In genomic region chr15:77296635-77297034, GRCm38 (mm10) we compare ENCODE assay signal across 21 mouse cellular contexts. TPM values are rescaled to one million over a fixed set of nuclear protein-coding genes. Genes with fewer than 3 reads are reported as not detected.
A peak's percentile ranks its signal among the peaks of the same experiment; 100 is the strongest.
DNase-seq lines count a peak whose midpoint lies in the region; ATAC-seq and TF ChIP-seq lines count a peak whose summit lies in the region.
"Had no signal": no experiment of that assay in that cellular context is flagged by ENCODE, and none has a peak within 500 bp of the region (broad histone marks: within the 10 kb centered on the region; RNA-seq: fewer than 3 reads in every experiment).

No protein-coding gene starts in this region.

- H3K27ac ChIP-seq in forebrain, embryonic 14.5 days (ENCODE audit: low read depth, low read length) = no peak overlapping the region
- no peak overlapping the region for H3K27ac ChIP-seq in forebrain, postnatal 0 days (ENCODE audit: low read depth, low read length)
- H3K27ac ChIP-seq in lung, postnatal 0 days (ENCODE audit: low read length) = no peak overlapping the region
- H3K27ac ChIP-seq in limb, embryonic 11.5 days (replicated peaks; ENCODE audit: low read depth, low read length) = peak overlapping the region; percentile 3; the same call in 1 of the 2 replicates
- H3K27ac ChIP-seq: liver, embryonic 14.5 days; macrophage; midbrain, embryonic 10.5 days had no signal

- TF ChIP-seq EP300 in lung, postnatal 0 days (IDR thresholded peaks at IDR 0.05) = no peak

- no peak overlapping the region for H3K9ac ChIP-seq in forebrain, embryonic 14.5 days (ENCODE audit: low read length)
- H3K9ac ChIP-seq in forebrain, postnatal 0 days = no peak overlapping the region
- H3K9ac ChIP-seq in lung, postnatal 0 days (replicated peaks; ENCODE audit: low read depth) = no peak overlapping the region
- no peak overlapping the region for H3K9ac ChIP-seq in limb, embryonic 11.5 days (ENCODE audit: low read length)
- H3K9ac ChIP-seq: liver, embryonic 14.5 days had no signal

- H3K27me3 ChIP-seq in forebrain, embryonic 14.5 days (replicated peaks; ENCODE audit: control insufficient read depth, insufficient read depth, low read length) = no peaks in the 10 kb centered on the region
- no peaks in the 10 kb centered on the region for H3K27me3 ChIP-seq in forebrain, postnatal 0 days (ENCODE audit: insufficient read depth, low read length)
- no peaks in the 10 kb centered on the region for H3K27me3 ChIP-seq in lung, postnatal 0 days (replicated peaks; ENCODE audit: insufficient read depth, low read length)
- H3K27me3 ChIP-seq in limb, embryonic 11.5 days (ENCODE audit: control insufficient read depth, insufficient read depth, low read length) = no peaks in the 10 kb centered on the region

- H3K4me2 ChIP-seq in forebrain, embryonic 14.5 days (ENCODE audit: low read length) = no peak overlapping the region
- H3K4me2 ChIP-seq in forebrain, postnatal 0 days (ENCODE audit: low read depth) = no peak overlapping the region
- H3K4me2 ChIP-seq in lung, postnatal 0 days (replicated peaks; ENCODE audit: low read depth, low read length) = no peak overlapping the region
- H3K4me2 ChIP-seq in limb, embryonic 11.5 days (ENCODE audit: low read depth, severe bottlenecking) = no peak overlapping the region

- H3K9me3 ChIP-seq in forebrain, embryonic 14.5 days (replicated peaks; ENCODE audit: control insufficient read depth, low read length) = no peaks in the 10 kb centered on the region
- no peaks in the 10 kb centered on the region for H3K9me3 ChIP-seq in forebrain, postnatal 0 days (ENCODE audit: low read length)
- no peaks in the 10 kb centered on the region for H3K9me3 ChIP-seq in lung, postnatal 0 days (ENCODE audit: low read length)
- H3K9me3 ChIP-seq in limb, embryonic 11.5 days (ENCODE audit: control insufficient read depth, low read length) = no peaks in the 10 kb centered on the region
- H3K9me3 ChIP-seq: G1E; midbrain, embryonic 10.5 days had no signal

- no peak overlapping the region for H3K4me3 ChIP-seq in forebrain, embryonic 14.5 days (ENCODE audit: low read depth, low read length)
- H3K4me3 ChIP-seq in forebrain, postnatal 0 days (ENCODE audit: low read depth, low read length) = no peak overlapping the region
- H3K4me3 ChIP-seq in lung, postnatal 0 days (ENCODE audit: low read depth, low read length) = no peak overlapping the region
- H3K4me3 ChIP-seq in limb, embryonic 11.5 days (ENCODE audit: low read depth, low read length) = no peak overlapping the region
- H3K4me3 ChIP-seq: erythroblast, embryonic 14.5 days; midbrain, embryonic 10.5 days had no signal

- WGBS in forebrain, embryonic 14.5 days = 58% methylated on average over 2 of the region's 2 CpGs
- WGBS in forebrain, postnatal 0 days = 48% methylated on average over 2 of the region's 2 CpGs
- 69% methylated on average over 2 of the region's 2 CpGs for WGBS in lung, postnatal 0 days
- WGBS in limb, embryonic 11.5 days = 74% methylated on average over 2 of the region's 2 CpGs

- peak; percentile 39 for DNase-seq in forebrain, embryonic 14.5 days (ENCODE audit: low spot score)
- no peak for DNase-seq in forebrain, postnatal 0 days
- DNase-seq in lung, postnatal 0 days (ENCODE audit: low spot score) = peak; percentile 51
- no peak for DNase-seq in lung, postnatal 14 days
- DNase-seq in limb, embryonic 11.5 days (ENCODE audit: low spot score) = no peak
- no peak for DNase-seq in frontal cortex, postnatal 25 days (ENCODE audit: low spot score in 2 of 2)
- DNase-seq in Muller cell, postnatal 12 days (ENCODE audit: inconsistent ontology term) = no peak
- DNase-seq: adrenal gland, postnatal 36 days; cerebellum, adult 18-20 months; cerebellum, postnatal 25 days; kidney, adult 18-20 months; kidney, postnatal 10 days; retina, postnatal 1 day; right cerebral cortex, postnatal 4 days; thymus, postnatal 36 days had no signal

- 0 out of 2 replicates have a peak, but pooled peaks cover 2% of the 10 kb centered on the region for H3K4me1 ChIP-seq in forebrain, embryonic 14.5 days (ENCODE audit: control insufficient read depth, insufficient read depth, low read length)
- no peaks in the 10 kb centered on the region; the same call in 1 of the 2 replicates for H3K4me1 ChIP-seq in forebrain, postnatal 0 days (ENCODE audit: insufficient read depth)
- H3K4me1 ChIP-seq in lung, postnatal 0 days (ENCODE audit: insufficient read depth, low read depth, low read length) = peaks cover 8% of the 10 kb centered on the region; the same call in 1 of the 2 replicates
- H3K4me1 ChIP-seq in limb, embryonic 11.5 days (ENCODE audit: control insufficient read depth, insufficient read depth, low read length) = peaks cover 54% of the 10 kb centered on the region

- H3K36me3 ChIP-seq in forebrain, embryonic 14.5 days (ENCODE audit: control insufficient read depth, insufficient read depth, low read length) = 0 out of 2 replicates have a peak, but pooled peaks cover 5% of the 10 kb centered on the region
- H3K36me3 ChIP-seq in forebrain, postnatal 0 days (ENCODE audit: insufficient read depth) = no peaks in the 10 kb centered on the region
- no peaks in the 10 kb centered on the region for H3K36me3 ChIP-seq in lung, postnatal 0 days (ENCODE audit: insufficient read depth, low read length)
- H3K36me3 ChIP-seq in limb, embryonic 11.5 days (ENCODE audit: control insufficient read depth, insufficient read depth, low read length) = no peaks in the 10 kb centered on the region
- H3K36me3 ChIP-seq: G1E had no signal

- TF ChIP-seq CTCF in forebrain, postnatal 0 days (IDR thresholded peaks at IDR 0.05; ENCODE audit: low read depth) = no peak
- TF ChIP-seq CTCF in lung, postnatal 0 days (IDR thresholded peaks at IDR 0.05) = no peak

- no peak for ATAC-seq in forebrain, embryonic 14.5 days
- ATAC-seq in forebrain, postnatal 0 days = no peak
- peak; percentile 30 for ATAC-seq in lung, postnatal 0 days
- ATAC-seq in limb, embryonic 11.5 days (ENCODE audit: insufficient number of reproducible peaks, low FRiP score, low TSS enrichment, low read depth) = no peak
- ATAC-seq: hindbrain, embryonic 16.5 days had no signal

RNA-seq across cellular contexts. Expression of gene Rbfox2, which starts 10.2 kb away (rescaled TPM):
- polyA plus RNA-seq in forebrain, embryonic 14.5 days (2014; fragmentation: Nextera tagmentation; extraction: Ambion mirVana) = 186 and 229 TPM in 2 replicates
- total RNA-seq in forebrain, postnatal 0 days (2014; rRNA removed) = 391 and 470 TPM in 2 replicates
- polyA plus RNA-seq in forebrain, postnatal 0 days (2015; fragmentation: Nextera tagmentation; extraction: Ambion mirVana) = 105 and 135 TPM in 2 replicates
- polyA plus RNA-seq in lung, postnatal 0 days (2015; fragmentation: Nextera tagmentation; extraction: Ambion mirVana) = 17.4 and 18.8 TPM in 2 replicates
- 71.5 and 74.2 TPM in 2 replicates for polyA plus RNA-seq in limb, embryonic 11.5 days (2014; fragmentation: Nextera tagmentation; extraction: Ambion mirVana)
- polyA plus RNA-seq: erythroblast, embryonic 14.5 days had no signal

Comparison
In these comparisons a context has a peak if more than half of its experiments do, and no peak if none do; other contexts are left out.
1. DNase-seq: peak in forebrain, embryonic 14.5 days (single experiment) and lung, postnatal 0 days (single experiment); none in forebrain, postnatal 0 days (single experiment), lung, postnatal 14 days (single experiment), limb, embryonic 11.5 days (single experiment), frontal cortex, postnatal 25 days (0 of 2) and Muller cell, postnatal 12 days (single experiment).